Mouse (Mus musculus): Measurements from ENCODE around the gene Tnnt2. TPM values are rescaled to one million over a fixed set of nuclear protein-coding genes. Genes with fewer than 3 reads are reported as not detected.
A peak's percentile ranks its signal among the peaks of the same experiment; 100 is the strongest.

The Tnnt2 gene
- 1.9 and 2.3 TPM in 2 replicates for polyA plus RNA-seq (2012; rRNA removed)

DNA sequence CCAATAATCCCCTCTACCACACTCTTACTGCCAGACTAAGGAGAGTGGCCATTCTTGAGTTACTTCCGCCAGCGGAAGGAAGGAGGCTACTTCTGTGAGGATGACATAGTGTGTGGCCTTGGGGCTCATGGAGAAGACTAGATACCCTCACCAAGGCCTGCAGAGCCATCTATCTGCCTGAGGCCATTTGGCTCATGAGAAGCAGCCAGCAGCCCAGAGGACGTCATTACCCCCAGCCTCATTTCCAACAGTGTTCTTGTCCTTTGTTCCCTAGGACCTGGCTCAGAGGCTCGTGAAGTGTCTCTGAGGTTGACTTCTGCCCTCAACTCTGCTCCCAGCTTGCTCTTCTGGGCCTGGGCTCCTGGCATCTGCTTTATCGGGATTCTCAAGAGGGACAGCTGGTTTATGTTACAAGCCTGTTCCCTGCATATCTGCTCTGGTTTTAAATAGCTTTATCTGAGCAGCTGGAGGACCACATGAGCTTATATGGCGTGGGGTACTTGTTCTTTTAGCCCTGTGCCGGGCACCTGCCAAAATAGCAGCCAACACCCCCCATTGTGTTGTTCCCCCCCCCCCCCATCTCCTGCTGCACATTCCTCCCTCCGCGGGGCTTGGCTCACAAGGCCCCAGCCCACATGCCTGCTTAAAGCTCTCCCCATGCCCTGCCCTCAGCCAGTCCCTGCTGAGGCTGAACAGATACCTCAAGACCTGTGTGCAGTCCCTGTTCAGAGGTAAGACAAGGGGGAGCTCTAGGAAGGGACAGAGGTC is at the start of gene Tnnt2:
TSS of gene Tnnt2 (plus strand) at position 639 of the 768 bp plus-strand sequence.
- WGBS: 33% methylated on average over 9 of the region's 9 CpGs
- no peak for DNase-seq (ENCODE audit: low read depth, low spot score)

DNA sequence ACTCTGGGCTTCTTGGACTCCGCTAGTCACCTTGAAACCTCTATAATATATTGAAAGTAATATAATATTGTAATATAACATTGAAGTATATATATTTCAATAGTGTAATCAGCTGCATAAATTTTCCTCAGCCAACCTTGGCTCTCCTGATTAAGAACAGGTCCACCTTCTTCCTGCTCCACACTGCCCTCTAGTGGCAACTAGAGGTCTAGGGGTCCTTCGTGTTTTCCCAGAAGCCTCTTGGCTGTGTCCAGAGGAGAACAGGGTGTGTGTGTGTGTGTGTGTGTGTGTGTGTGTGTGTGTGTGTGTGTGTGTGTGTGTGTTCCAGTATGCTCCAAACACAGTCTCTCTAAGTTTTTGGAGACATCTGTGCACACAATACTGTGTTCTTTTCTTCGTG is 48.4 kb upstream of the Tnnt2 start:
- DNase-seq (ENCODE audit: low read depth, low spot score): no peak
- 37% methylated on average over 3 of the region's 3 CpGs for WGBS

DNA sequence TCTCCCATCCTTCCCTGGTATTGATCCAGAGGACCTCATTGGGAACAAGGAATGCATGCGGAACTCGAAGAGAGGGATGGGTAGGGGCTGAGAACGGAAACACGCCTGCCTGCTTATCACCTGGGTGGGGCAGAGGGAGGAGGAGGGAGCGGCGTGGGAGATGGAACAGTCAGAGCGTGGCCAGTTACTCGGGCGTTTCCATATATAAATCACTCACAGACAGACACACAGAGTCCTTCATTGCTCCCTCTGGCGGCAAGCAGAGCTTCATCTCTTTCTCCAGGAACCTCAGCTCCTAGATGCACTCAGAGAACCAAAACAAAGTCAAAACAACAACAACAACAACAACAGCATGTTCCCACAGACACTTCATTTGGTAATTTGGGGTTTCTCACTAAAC is 47.4 kb upstream of the Tnnt2 start:
- peak; percentile 76 for DNase-seq (ENCODE audit: low read depth, low spot score)

DNA sequence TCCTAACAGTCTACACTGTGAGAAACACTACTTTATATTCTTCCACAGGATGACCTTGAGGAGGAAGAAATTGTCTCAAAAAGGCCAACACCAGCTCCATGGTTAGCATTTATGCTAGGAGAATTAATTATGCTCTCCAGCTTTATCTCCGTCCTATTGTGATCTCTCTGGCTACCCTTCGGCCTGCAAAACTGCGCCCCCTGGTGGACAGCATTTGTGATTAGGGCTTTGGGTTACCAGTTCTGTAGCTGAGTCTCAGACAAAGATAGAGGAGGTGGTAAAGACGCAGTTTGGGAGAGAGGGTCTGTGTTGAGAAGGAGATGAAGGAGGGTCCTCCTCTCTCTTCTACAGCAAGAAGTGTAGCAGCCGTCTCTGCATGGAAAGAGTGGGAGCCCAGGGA is 46.3 kb upstream of the Tnnt2 start:
- no peak for DNase-seq (ENCODE audit: low read depth, low spot score)
- 18% methylated on average over 5 of the region's 5 CpGs for WGBS

More for the DNA sequence above, 47.4 kb upstream of the Tnnt2 start:
- WGBS: 7% methylated on average over 10 of the region's 10 CpGs

DNA sequence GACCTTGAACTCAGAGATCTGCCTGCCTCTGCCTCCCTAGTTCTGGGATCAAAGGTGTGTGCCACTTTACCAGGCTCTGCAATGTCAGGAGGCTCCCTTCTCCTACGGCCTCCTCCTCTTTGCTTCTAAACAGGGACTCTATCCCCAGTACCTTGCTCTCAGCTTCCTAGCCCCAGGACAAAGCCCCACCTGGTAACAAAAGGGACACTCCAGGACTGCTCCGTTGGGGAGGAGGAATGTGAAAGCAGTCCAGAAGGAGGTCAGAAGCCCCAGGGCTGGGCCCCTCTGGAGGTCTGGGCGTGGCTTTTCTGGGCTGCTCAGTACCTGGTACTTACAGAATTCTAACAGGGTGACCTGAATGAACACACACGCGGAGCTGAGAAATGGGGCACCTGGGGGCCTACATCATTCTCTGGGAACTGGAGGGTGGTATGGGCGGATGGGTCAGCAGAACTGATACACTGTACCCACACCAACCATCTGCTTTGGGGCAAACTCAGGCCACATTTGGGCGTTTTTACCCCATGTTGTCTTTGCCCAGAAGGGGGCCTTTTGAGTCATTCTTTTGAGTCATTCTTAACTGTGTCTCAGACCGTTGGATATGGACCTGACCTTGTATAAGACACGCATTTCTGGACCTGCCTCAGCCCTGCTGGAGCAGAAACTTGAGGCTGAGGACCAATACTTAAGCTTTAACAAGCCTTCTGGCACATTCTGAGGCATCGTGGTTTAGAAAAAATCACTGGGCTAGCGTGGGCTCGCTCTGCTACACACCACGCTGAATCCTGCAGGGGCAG is 43.8 kb upstream of the Tnnt2 start:
- 63% methylated on average over 13 of the region's 13 CpGs for WGBS
- DNase-seq (ENCODE audit: low read depth, low spot score): no peak

DNA sequence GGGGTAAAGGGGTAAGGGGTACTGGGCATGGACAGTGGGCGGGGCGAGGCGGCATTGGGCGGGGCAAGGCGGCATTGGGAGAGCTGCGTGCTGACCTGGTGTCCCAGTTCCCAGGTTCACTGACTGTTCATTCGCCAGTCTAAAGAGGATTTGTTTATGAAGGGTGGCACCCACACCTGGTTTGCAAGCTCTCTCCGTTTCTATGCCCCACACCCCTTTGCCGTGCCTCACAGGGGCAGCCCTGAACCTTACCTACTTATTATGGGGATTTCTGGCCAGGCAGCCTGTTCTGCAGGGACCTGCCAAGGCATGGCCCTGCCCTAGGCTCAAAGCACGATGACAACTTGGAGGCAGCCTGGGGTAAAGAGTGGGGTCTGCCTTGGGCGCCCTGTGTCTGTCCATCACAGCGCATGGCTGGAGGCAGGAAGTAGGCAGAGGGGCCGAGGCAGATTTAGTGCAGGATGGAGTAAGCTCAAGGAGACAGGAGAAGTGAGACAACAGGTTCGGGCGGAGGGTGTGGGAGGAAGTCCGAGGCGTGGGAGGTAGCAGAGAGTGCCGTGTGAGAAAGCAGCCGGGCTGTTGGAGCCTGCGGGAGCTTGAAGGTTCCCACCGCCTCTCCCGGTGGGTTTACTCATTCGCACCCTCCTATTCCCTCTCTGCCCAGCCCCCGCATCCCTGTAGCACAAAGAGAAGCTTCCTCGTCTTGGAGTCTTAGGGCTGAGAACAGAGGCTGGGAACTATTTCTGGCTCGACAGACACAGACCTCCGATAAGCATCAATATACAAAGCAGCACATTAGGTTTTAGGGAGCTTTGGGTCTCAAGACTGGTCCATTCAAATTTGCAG is 42.6 kb upstream of the Tnnt2 start:
- no peak for DNase-seq (ENCODE audit: low read depth, low spot score)

DNA sequence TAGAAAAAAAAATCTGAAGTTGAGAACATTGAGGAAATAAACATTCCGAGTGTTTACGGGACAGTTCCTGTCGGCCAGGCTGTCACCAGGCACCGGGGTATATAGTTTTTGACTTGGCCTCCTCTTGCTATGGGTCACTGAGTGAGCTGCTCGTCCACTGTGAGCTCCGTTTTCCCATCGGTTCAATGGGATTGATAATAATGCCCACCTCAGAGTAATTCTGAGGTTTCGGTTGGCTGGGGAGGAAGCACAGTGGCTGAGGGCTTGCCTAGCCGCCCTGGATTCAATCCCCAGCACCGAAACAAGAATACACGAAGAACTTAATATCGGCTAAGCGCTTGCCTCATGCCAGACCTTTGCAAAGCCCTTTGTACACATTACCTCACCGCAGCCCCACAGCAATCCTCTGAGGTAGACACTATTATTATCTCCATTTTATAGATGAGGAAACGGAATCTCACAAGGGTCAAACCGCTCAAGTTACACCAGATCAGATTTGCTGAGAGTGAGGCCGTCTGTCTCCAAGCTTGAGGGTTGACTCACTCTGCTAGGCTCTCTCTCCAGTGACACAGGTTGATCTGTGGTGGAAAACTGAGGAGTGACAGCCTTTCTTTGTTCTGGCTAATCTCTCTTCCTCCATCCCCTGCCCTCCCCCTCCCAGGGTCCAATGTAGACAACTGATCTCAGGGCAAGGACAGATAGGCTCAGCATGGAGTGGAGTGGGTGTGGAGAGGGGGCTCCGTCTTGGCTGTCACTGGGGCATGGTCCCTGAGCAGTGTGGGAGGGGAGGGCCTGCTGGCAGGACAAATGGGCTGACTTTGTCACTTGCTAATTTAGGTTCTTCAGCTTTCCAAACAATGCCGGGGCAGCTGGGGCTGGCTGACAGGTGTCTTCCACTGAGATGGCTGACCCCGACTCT is 41.7 kb upstream of the Tnnt2 start:
- WGBS: 14% methylated on average over 20 of the region's 20 CpGs

More for the DNA sequence above, 42.6 kb upstream of the Tnnt2 start:
- WGBS: 11% methylated on average over 27 of the region's 27 CpGs

DNA sequence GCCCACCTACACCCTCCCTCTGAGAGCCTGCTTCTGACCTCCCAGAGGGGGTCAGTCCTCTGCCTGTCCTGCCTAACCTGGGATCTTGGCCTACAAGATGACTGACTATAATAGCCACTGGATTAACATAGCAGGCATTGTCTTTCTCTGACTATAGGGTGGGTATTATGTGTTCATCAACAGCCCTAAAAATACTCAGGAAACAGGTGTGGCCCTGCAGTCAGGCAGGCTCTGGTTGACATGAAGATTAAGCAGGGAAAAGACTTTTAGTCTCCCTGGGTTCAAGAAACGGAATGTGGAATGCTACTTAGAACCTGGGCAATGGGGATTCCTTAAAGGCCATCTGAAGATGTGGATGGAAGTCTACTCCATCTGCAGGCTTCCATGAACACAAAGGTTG is 37.7 kb upstream of the Tnnt2 start:
- no peak for DNase-seq (ENCODE audit: low read depth, low spot score)
- WGBS: 63% methylated on average over 1 of the region's 1 CpGs

More for the DNA sequence above, 41.7 kb upstream of the Tnnt2 start:
- no peak for DNase-seq (ENCODE audit: low read depth, low spot score)

DNA sequence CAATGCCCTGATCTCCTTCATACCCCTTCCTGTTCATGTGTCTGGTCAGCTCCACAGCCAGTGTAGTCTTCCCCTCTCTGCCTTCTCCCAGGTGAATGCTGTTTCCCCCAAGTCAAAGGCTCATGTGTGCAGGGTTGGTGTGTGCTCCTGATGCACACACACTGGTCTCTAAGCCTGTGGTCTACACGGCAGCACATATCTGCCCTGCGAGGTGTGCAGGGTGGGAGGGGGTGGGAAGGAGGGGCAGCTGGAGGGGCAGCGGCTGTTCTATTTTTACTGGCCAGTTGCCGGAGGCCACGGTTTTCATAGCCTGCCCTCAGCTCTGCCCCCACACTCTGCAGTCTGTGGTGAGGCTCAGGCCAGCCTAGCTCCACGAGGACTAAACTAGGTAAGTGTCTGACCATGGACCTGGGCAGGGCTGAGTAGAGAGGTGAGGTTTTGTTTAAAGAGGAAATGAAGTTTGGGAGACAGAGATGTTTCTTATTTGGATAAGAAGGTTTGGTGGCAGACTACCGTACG is 37.0 kb upstream of the Tnnt2 start:
- no peak for DNase-seq (ENCODE audit: low read depth, low spot score)
- WGBS: 47% methylated on average over 8 of the region's 8 CpGs

DNA sequence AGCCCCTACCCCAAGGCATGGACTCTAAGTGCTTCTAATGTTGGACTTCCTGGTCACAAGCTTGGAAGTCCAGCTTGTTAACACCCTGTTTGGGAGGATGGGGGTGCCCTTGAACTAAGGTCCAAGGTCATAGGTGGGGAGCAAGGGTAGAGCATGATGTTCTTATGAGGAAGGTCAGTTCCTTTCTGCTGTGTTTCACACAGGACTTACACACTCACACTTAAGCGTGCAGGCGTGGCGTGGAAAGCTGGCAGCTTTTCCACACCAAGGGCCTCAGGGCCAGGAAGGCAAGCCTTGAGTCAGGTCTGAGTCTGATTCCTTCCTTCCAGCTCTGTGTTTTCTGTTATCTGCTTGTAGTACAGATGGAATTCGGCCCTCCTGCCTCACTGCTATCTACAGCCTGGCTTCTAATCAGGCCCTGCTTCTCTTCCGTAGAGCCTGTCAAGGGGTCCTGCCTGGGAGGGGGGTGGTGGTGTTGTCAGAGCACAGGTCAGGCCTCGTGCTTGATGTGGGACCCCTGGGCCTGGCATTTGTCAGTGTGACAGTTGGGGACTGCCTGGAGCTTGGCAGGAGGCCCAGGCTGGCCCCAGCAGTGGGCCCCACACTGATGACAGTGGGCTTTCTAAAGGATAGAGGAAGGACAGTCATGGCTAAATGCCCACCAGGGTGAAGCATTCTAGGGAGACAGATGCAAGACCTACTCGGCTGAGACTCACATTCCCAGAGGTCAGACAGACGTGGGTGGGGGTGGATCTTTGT is 35.8 kb upstream of the Tnnt2 start:
- no peak for DNase-seq (ENCODE audit: low read depth, low spot score)
- 55% methylated on average over 8 of the region's 8 CpGs for WGBS

DNA sequence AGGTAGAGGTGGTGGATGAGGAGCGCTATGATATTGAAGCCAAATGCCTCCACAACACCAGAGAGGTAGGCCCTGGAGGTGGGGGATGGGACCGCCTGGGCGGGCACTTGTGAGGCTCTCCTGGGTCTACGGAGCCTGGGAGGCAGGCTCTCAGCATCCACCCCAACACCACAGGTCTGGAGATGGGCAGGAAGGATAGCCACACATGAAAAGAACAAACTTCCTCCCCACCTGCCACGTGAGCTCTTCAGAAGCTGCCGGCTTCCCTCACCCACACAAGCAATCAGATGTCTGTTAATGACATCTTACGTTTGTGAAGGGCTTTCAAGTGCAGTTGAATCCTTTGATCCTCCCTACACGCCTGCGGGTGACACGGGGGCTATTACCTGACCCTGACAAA is 28.6 kb upstream of the Tnnt2 start:
- 28% methylated on average over 10 of the region's 10 CpGs for WGBS

DNA sequence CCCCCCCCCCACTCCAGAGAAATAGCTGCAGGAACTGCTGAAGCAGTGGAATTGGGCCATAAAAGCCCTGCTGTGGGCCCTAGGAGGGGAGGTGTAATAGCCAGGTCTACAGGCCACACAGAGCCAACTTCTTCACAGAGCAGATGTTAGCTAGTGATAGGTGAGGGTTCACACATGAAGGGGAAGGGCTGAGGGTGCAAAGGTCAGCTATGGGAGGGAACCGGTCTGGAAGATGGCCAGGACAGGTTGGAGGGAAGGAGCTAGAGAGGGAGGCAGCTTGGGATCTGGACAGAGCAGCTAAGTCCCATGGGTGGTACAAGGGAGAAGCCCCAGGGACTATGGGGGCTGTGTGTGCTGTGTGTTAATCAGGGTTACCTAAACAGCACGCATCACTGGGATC is 26.0 kb upstream of the Tnnt2 start:
- 35% methylated on average over 2 of the region's 2 CpGs for WGBS
- no peak for DNase-seq (ENCODE audit: low read depth, low spot score)

More for the DNA sequence above, 28.6 kb upstream of the Tnnt2 start:
- no peak for DNase-seq (ENCODE audit: low read depth, low spot score)

DNA sequence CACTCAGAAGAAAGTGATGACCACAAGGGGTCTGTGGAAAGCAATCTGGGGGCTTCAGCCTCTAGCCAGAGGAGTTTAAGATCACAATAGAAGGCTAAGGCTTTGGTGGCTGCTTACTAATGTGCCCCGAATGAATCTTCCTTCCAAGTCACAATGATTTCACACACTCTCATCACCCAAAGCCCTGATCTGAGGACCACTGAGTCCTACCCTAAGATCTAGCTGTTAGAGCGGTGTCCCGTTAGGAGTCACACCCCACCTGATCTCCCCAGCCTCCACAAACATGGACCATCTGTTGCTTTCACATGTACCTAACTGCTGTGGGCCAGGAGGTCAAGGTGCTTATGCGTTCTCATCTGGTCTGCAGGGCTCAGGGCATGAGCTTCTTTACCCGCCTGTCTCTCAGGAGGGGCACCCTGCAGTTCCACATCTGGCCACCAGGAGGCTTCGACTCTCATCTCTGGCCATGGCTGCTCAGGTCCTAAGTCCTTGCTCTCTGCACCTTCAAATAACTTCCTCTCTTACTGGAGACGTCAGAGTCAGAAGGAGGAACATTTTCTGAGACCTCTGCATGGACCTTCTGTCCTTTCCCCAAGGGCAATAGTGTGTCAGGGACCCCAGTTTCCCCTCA is 25.0 kb upstream of the Tnnt2 start:
- no peak for DNase-seq (ENCODE audit: low read depth, low spot score)
- 20% methylated on average over 7 of the region's 7 CpGs for WGBS

DNA sequence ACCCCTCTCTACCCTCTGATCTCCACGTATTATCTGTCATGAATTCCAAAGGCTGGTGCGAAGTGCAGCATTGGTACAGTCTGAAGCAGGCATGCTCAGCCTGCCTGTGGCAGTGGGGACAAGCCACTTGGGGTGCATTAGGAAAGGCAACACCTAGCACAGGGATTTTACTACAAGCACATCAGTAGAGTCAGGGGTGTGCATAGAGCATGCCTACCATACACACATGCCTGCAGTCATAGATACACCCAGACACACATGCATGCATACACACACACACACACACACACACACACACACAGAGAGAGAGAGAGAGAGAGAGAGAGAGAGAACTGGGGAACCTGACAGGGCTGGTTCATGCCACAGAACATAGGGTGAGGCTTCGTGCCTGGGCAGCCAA is 23.9 kb upstream of the Tnnt2 start:
- DNase-seq (ENCODE audit: low read depth, low spot score): no peak
- whole genome bisulfite sequencing: 33% methylated on average over 3 of the region's 3 CpGs

DNA sequence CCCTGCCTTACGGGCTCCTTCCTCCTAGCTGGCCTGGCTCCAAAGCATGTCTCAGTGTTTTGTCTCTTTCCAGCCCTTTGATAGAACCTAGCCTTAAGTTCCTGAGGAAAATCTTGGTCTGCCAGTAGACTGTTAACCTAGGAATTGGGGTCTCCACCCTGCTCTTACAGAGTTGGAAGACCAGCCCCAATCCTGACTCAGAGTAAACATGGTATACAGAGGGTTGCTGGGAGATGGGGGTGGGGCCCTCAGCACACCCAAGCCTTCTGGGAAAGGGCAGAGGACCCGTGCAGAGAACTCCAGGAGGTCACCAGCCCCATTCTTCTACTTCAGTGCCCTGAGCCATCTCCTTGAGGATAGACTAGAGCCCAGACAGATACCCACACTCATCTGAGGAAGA is 23.5 kb upstream of the Tnnt2 start:
- DNase-seq (ENCODE audit: low read depth, low spot score): no peak
- 14% methylated on average over 2 of the region's 2 CpGs for WGBS

DNA sequence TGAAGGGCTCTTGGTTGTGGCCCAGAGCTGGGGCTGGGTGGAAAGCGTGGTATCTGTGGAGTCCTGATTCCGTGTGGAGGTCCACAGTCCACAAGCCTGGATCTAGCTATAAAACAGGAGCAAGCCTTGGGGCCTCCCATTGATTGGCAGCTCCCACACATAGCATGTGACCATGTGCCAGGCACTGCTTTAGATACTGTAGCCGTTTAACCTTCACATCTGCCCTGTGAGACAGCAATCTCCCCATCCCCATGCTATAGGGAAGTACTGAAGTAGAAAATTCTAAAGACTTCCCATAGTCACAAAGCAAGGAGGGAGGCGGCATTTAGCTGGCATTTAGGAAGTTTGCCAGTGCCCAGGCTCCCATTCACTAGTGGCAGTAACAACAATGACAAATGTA is 23.1 kb upstream of the Tnnt2 start:
- DNase-seq (ENCODE audit: low read depth, low spot score): no peak
- WGBS: 40% methylated on average over 4 of the region's 4 CpGs

DNA sequence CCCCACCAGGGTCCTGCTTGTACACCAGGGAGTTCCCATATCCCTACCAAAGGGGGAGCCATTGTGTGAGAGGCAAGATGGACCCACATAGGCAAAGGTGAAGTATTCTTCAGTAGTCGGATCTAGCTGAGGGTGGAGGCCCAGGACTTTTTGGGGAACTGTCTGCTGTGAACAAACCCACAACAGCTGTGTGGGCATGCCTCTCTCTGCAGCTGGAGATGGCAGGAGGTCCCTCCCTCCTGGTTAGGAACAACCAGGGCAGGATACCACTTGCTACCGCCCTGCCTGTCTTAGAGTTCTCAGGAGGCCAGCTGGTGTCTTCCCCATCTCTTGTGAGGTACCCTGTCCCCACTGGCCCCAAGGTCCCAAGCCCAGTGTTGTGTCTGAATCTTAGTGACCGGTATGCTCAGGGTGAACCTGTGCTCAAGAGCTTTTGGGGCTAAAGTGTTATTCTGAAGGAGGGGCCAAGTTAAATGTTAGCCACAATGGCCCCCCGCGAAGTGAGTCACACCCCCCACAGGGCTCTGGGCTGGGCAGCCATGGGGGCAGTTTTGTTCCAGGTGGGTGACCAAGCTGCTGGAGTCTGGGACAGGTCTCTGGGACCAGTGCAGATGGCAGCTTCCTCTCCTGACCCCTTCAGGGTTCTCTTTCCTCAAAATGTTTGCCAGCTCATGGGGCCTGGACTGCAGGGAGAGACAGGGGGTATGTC is 22.3 kb upstream of the Tnnt2 start:
- WGBS: 40% methylated on average over 5 of the region's 5 CpGs
- DNase-seq (ENCODE audit: low read depth, low spot score): no peak
